Mouse (Mus musculus) forebrain, embryonic 16.5 days (tissue): ENCODE data around the gene Prss44. TPM values are rescaled to one million over a fixed set of nuclear protein-coding genes. Genes with fewer than 3 reads are reported as not detected.

Experiments used
- ATAC-seq: fragments of 200-750 bp; cut with Nextera tagmentation; 2 replicates; pipeline ENCODE4 v1.8.0; 2017; ENCODE audit warnings: mild to moderate bottlenecking, moderate library complexity
- H3K27ac ChIP-seq: fragments of 300-500 bp; sonication (generic); 2 replicates; pipeline ENCODE4 v1.5.1; 2014; ENCODE audit warnings: low read length, control low read depth
- H3K27me3 ChIP-seq: fragments of 300-500 bp; sonication (generic); replicated peaks from 2 replicates; pipeline ENCODE4 v1.6.1; 2014; ENCODE audit warnings: low read length; ENCODE audit not compliant: control insufficient read depth, insufficient read depth
- H3K36me3 ChIP-seq: fragments of 300-500 bp; sonication (generic); 2 replicates; pipeline ENCODE4 v1.6.1; 2014; ENCODE audit not compliant: control insufficient read depth, insufficient read depth
- H3K4me1 ChIP-seq: fragments of 300-500 bp; sonication (generic); replicated peaks from 2 replicates; pipeline ENCODE4 v1.6.1; 2014; ENCODE audit warnings: low read length; ENCODE audit not compliant: control insufficient read depth, insufficient read depth
- H3K4me2 ChIP-seq: fragments of 300-500 bp; sonication (generic); 2 replicates; pipeline ENCODE4 v1.6.1; 2014; ENCODE audit warnings: mild to moderate bottlenecking, low read length, control low read depth
- H3K4me3 ChIP-seq: fragments of 300-500 bp; sonication (generic); replicated peaks from 2 replicates; pipeline ENCODE4 v1.5.1; 2014; ENCODE audit warnings: mild to moderate bottlenecking, low read length, control low read depth
- H3K9ac ChIP-seq: fragments of 300-500 bp; sonication (generic); replicated peaks from 2 replicates; pipeline ENCODE4 v1.6.1; 2014; ENCODE audit warnings: low read depth, low read length, control low read depth
- H3K9me3 ChIP-seq: fragments of 300-500 bp; sonication (generic); 2 replicates; pipeline ENCODE4 v1.6.1; 2016; ENCODE audit warnings: low read length; ENCODE audit not compliant: control insufficient read depth
- WGBS: fragments of 180-500 bp; shearing (Covaris S2); extraction: QIAGEN DNeasy Blood & Tissue Kit; methylation state at CpG from one replicate; pipeline ENCODE4 v1.1.7; 2014; 5-methylcytosine and 5-hydroxymethylcytosine counted together
- polyA plus RNA-seq: library from polyadenylated mRNA; unstranded; fragments of >200 nt; fragmentation: Nextera tagmentation; extraction: Ambion mirVana; gene quantifications from 2 replicates; pipeline ENCODE4 v1.2.1, GENCODE M21; 2015

Gene Prss44
- polyA plus RNA-seq, 1 experiment from 2014 or later, result not detected

- Histone ChIP-seq H3K4me3 (no peak overlapping the region), H3K9me3 (no peaks in the 10 kb centered on the region), H3K36me3 (no peaks in the 10 kb centered on the region), H3K4me1 (no peaks in the 10 kb centered on the region), H3K9ac (no peak overlapping the region), H3K27ac (no peak overlapping the region), H3K27me3 (no peaks in the 10 kb centered on the region), H3K4me2 (no peak overlapping the region)
- 78% methylated on average over 7 of the region's 7 CpGs for WGBS
- no peak for ATAC-seq
Observed at GRCm38 (mm10) chr9:110849162-110849561, 35.4 kb downstream of the Prss44 start.

GRCm38 (mm10) chr9:110855903-110856302, 42.1 kb downstream of the Prss44 start:
- no peaks in the 10 kb centered on the region for H3K9me3 ChIP-seq
- peaks cover 5% of the 10 kb centered on the region for H3K4me1 ChIP-seq
- no peak for ATAC-seq
- 83% methylated on average over 7 of the region's 7 CpGs for WGBS
- H3K36me3 ChIP-seq, result no peaks in the 10 kb centered on the region
- H3K27ac ChIP-seq, result no peak overlapping the region
- no peak overlapping the region for H3K4me2 ChIP-seq
- H3K9ac ChIP-seq, result no peak overlapping the region
- peaks cover 10% of the 10 kb centered on the region; the same call in 1 of the 2 replicates for H3K27me3 ChIP-seq
- H3K4me3 ChIP-seq, result no peak overlapping the region

GRCm38 (mm10) chr9:110856920-110857319, 43.1 kb downstream of the Prss44 start:
- peaks cover 10% of the 10 kb centered on the region; the same call in 1 of the 2 replicates for H3K27me3 ChIP-seq
- no peaks in the 10 kb centered on the region for H3K9me3 ChIP-seq
- whole genome bisulfite sequencing, result 80% methylated on average over 4 of the region's 4 CpGs
- peaks cover 5% of the 10 kb centered on the region for H3K4me1 ChIP-seq
- H3K4me3 ChIP-seq, result no peak overlapping the region
- H3K36me3 ChIP-seq, result no peaks in the 10 kb centered on the region
- no peak overlapping the region for H3K4me2 ChIP-seq
- no peak for ATAC-seq
- no peak overlapping the region for H3K9ac ChIP-seq
- H3K27ac ChIP-seq, result no peak overlapping the region

GRCm38 (mm10) chr9:110857781-110858472, 44.1 kb downstream of the Prss44 start, which contains the start of gene Prss50:
Gene Prss50, plus strand, starts transcription at chr9:110857967.
- Histone ChIP-seq H3K27me3 (peaks cover 10% of the 10 kb centered on the region; the same call in 1 of the 2 replicates), H3K4me2 (peak within 1 kb of the TSS; percentile 47), H3K4me3 (peak within 1 kb of the TSS; percentile 25), H3K9me3 (no peaks in the 10 kb centered on the region), H3K36me3 (no peaks in the 10 kb centered on the region), H3K27ac (no peak within 1 kb of the TSS), H3K9ac (0 out of 2 replicates have a peak within 1 kb of the TSS, but pooled peaks have one; percentile 14), H3K4me1 (peaks cover 5% of the 10 kb centered on the region)
- no peak for ATAC-seq
- 6% methylated on average over 48 of the region's 50 CpGs for WGBS

GRCm38 (mm10) chr9:110858523-110858922, 44.7 kb downstream of the Prss44 start:
- no peak for ATAC-seq
- no peak overlapping the region for H3K9ac ChIP-seq
- no peak overlapping the region for H3K4me3 ChIP-seq
- no peak overlapping the region for H3K27ac ChIP-seq
- peaks cover 10% of the 10 kb centered on the region; the same call in 1 of the 2 replicates for H3K27me3 ChIP-seq
- no peaks in the 10 kb centered on the region for H3K36me3 ChIP-seq
- H3K4me1 ChIP-seq, result peaks cover 5% of the 10 kb centered on the region
- no peak overlapping the region for H3K4me2 ChIP-seq
- no peaks in the 10 kb centered on the region for H3K9me3 ChIP-seq
- WGBS, result 57% methylated on average over 5 of the region's 5 CpGs

GRCm38 (mm10) chr9:110858967-110859596, 45.3 kb downstream of the Prss44 start:
- H3K9ac ChIP-seq, result no peak overlapping the region
- H3K9me3 ChIP-seq, result no peaks in the 10 kb centered on the region
- WGBS, result 89% methylated on average over 5 of the region's 5 CpGs
- peaks cover 10% of the 10 kb centered on the region; the same call in 1 of the 2 replicates for H3K27me3 ChIP-seq
- no peak overlapping the region for H3K27ac ChIP-seq
- peaks cover 5% of the 10 kb centered on the region for H3K4me1 ChIP-seq
- no peak for ATAC-seq
- no peaks in the 10 kb centered on the region for H3K36me3 ChIP-seq
- no peak overlapping the region for H3K4me3 ChIP-seq
- H3K4me2 ChIP-seq, result no peak overlapping the region

- H3K4me2 ChIP-seq, result no peak overlapping the region
- H3K27ac ChIP-seq, result no peak overlapping the region
- H3K4me1 ChIP-seq, result peaks cover 19% of the 10 kb centered on the region
- no peaks in the 10 kb centered on the region for H3K9me3 ChIP-seq
- H3K27me3 ChIP-seq, result 0 out of 2 replicates have a peak, but pooled peaks cover 2% of the 10 kb centered on the region
- WGBS, result 14% methylated on average over 7 of the region's 7 CpGs
- ATAC-seq, result no peak
- no peak overlapping the region for H3K4me3 ChIP-seq
- no peak overlapping the region for H3K9ac ChIP-seq
- no peaks in the 10 kb centered on the region for H3K36me3 ChIP-seq
Observed at GRCm38 (mm10) chr9:110871030-110871429, 57.2 kb downstream of the Prss44 start.

Other genes with a start within 250 kb of the Prss44 start
- gene Nradd, start 189.5 kb upstream of the Prss44 start, polyA plus RNA-seq, result 29.0 and 32.4 TPM in 2 replicates
- 2.3 and 5.9 TPM in 2 replicates for gene Nbeal2, start 159.8 kb upstream of the Prss44 start, polyA plus RNA-seq
- gene Ccdc12, start 157.5 kb upstream of the Prss44 start, polyA plus RNA-seq, result 100 and 113 TPM in 2 replicates
- gene Myl3, start 72.1 kb upstream of the Prss44 start, polyA plus RNA-seq, result 0.39 TPM in 1 of 2 replicates, not detected in the other
- 6.4 and 8.4 TPM in 2 replicates for gene Pth1r, start 66.8 kb upstream of the Prss44 start, polyA plus RNA-seq
- gene Prss42, start 15.8 kb upstream of the Prss44 start, polyA plus RNA-seq, result not detected in 2 replicates
- gene Prss43, start 12.7 kb downstream of the Prss44 start, polyA plus RNA-seq, result not detected in 2 replicates
- not detected in 2 replicates for gene Prss45, start 20.6 kb downstream of the Prss44 start, polyA plus RNA-seq
- gene Prss46, start 30.5 kb downstream of the Prss44 start, polyA plus RNA-seq, result not detected in 2 replicates
- 0.14 TPM in 1 of 2 replicates, not detected in the other for gene Prss50, start 44.0 kb downstream of the Prss44 start, polyA plus RNA-seq
- 0.65 and 1.1 TPM in 2 replicates for gene Als2cl, start 65.9 kb downstream of the Prss44 start, polyA plus RNA-seq
- gene Tmie, start 66.1 kb downstream of the Prss44 start, polyA plus RNA-seq, result 0.86 and 1.8 TPM in 2 replicates
- not detected in 2 replicates for gene Fam240a, start 102.9 kb downstream of the Prss44 start, polyA plus RNA-seq
- not detected in 2 replicates for gene Tdgf1, start 132.2 kb downstream of the Prss44 start, polyA plus RNA-seq
- 0.29 and 0.57 TPM in 2 replicates for gene Lrrc2, start 137.6 kb downstream of the Prss44 start, polyA plus RNA-seq
- gene Rtp3, start 176.6 kb downstream of the Prss44 start, polyA plus RNA-seq, result not detected in 2 replicates
- gene Ltf, start 205.3 kb downstream of the Prss44 start, polyA plus RNA-seq, result 0.70 and 1.4 TPM in 2 replicates
- gene Ccrl2, start 243.5 kb downstream of the Prss44 start, polyA plus RNA-seq, result 1.1 and 1.5 TPM in 2 replicates